Mouse (Mus musculus) testis, adult 2 months (tissue): ENCODE data around the gene Ptpn1.

Source experiments
- CTCF ChIP-seq: fragments of 200-500 bp; IDR thresholded peaks from 2 replicates; pipeline ENCODE4 v1.5.1; 2012; ENCODE audit warnings: low read depth, mild to moderate bottlenecking, inconsistent platforms, low read length, moderate library complexity; ENCODE audit not compliant: control insufficient read depth, insufficient read depth, insufficient replicate concordance
- POLR2A ChIP-seq: fragments of 200-500 bp; IDR thresholded peaks from 2 replicates; pipeline ENCODE4 v1.6.1; 2012; ENCODE audit warnings: low read depth, mild to moderate bottlenecking, inconsistent platforms, low read length, moderate library complexity; ENCODE audit not compliant: control insufficient read depth

- TF ChIP-seq POLR2A (no peak), CTCF (no peak)
These were observed 8.0 kb downstream of the Ptpn1 start for GRCm38 (mm10) chr2:167939632-167940399.
